In the genomic region with DNA sequence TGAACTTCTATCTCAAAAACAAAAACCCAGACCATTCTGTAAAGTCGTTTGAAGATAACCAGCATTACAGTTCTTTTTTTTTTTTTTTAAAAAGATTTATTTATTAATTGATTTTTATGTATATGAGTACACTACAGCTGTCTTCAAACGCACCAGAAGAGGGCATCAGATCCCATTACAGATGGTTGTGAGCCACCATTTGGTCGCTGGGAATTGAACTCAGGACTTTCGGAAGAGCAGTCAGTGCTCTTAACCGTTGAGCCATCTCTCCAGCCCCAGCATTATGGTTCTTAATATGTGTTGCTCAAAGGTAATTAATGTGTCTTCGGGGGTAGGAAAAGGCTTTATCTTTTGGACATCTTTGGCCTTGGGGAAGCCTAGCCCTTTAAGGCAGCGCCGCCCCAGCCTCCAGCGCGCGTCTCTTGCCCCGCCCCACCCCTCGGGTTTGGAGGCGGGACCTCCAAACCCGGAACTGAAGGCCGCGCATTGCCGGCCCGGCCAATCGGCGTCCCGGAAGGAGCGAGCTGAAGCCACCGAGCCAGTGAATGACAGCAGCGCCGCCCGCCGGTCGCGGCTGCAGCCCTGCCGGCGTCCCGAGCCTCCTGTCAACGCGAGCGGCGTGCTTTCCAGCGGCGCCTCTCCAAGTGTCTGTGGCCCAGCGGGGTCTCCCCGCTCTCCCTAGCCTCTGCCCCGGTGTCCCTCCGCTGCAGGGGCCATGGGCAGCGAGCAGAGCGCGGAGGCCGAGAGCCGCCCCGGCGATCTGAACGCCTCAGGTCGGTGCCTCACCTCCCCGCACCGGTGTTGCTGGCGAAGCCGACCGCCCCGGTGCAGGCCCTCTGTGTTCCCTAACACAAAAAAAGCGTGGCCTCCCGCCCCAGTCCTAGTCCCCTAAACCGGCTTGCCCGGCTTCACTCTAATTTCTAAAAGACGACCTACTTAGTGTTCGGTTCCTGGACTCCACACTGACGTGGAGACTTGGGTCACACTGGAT, we compare ENCODE assay signal across 8 mouse cellular contexts. TPM values are rescaled to one million over a fixed set of nuclear protein-coding genes. Genes with fewer than 3 reads are reported as not detected.
DNase-seq lines count a peak whose midpoint lies in the region; ATAC-seq and TF ChIP-seq lines count a peak whose summit lies in the region.

No protein-coding gene starts in this region.

- no peak for TF ChIP-seq EP300 in ES-Bruce4 (IDR thresholded peaks at IDR 0.05; ENCODE audit: insufficient read depth, low read depth, low read length)

- 0 out of 2 replicates have a peak, but pooled peaks cover 2% of the 10 kb centered on the region for H3K36me3 ChIP-seq in ES-Bruce4 (ENCODE audit: control insufficient read depth, insufficient read depth, low read length, poor library complexity, severe bottlenecking)
- peaks cover 13% of the 10 kb centered on the region for H3K36me3 ChIP-seq in forebrain, embryonic 13.5 days (ENCODE audit: poor library complexity, severe bottlenecking)
- 0 out of 2 replicates have a peak, but pooled peaks cover 11% of the 10 kb centered on the region for H3K36me3 ChIP-seq in neural tube, embryonic 15.5 days

- peak; percentile 95 to 96 for DNase-seq in heart, postnatal 14 days
- peak; percentile 94 for DNase-seq in layer of hippocampus, adult 11-12 months (ENCODE audit: low spot score)
- peak; percentile 92 to 95 for DNase-seq in lung, adult 18-20 months
- peak; percentile 93 for DNase-seq in testis, postnatal 14 days (ENCODE audit: low spot score)

- no peak for TF ChIP-seq POLR2A in ES-Bruce4 (IDR thresholded peaks at IDR 0.05; ENCODE audit: insufficient read depth, low read length)

- ATAC-seq in cerebellum, adult (ENCODE audit: insufficient number of reproducible peaks, low FRiP score, low TSS enrichment): peak; percentile 99
- peak; percentile 100 for ATAC-seq in forebrain, embryonic 13.5 days
- ATAC-seq in neural tube, embryonic 15.5 days (ENCODE audit: low FRiP score): peak; percentile 99

- TF ChIP-seq CTCF in ES-Bruce4 (IDR thresholded peaks at IDR 0.05; ENCODE audit: low read depth, low read length): peak; percentile 52

- H3K9ac ChIP-seq in ES-Bruce4 (ENCODE audit: low read depth, poor library complexity, severe bottlenecking): peak overlapping the region; percentile 96
- H3K9ac ChIP-seq in forebrain, embryonic 13.5 days: peak overlapping the region; percentile 92
- H3K9ac ChIP-seq in neural tube, embryonic 15.5 days (replicated peaks): peak overlapping the region; percentile 86

- no peaks in the 10 kb centered on the region for H3K9me3 ChIP-seq in ES-Bruce4 (replicated peaks; ENCODE audit: control insufficient read depth, insufficient read depth, low read length, poor library complexity, severe bottlenecking)
- no peaks in the 10 kb centered on the region for H3K9me3 ChIP-seq in forebrain, embryonic 13.5 days (replicated peaks)
- H3K9me3 ChIP-seq in neural tube, embryonic 15.5 days (replicated peaks): no peaks in the 10 kb centered on the region

- peak overlapping the region; percentile 94 for H3K4me3 ChIP-seq in ES-Bruce4 (ENCODE audit: low read depth, low read length)
- peak overlapping the region; percentile 86 for H3K4me3 ChIP-seq in forebrain, embryonic 13.5 days
- H3K4me3 ChIP-seq in neural tube, embryonic 15.5 days (replicated peaks): peak overlapping the region; percentile 77

- 2% methylated on average over 55 of the region's 65 CpGs for WGBS in forebrain, embryonic 13.5 days
- 2% methylated on average over 64 of the region's 65 CpGs for WGBS in neural tube, embryonic 15.5 days

- H3K27me3 ChIP-seq in ES-Bruce4 (ENCODE audit: control insufficient read depth, insufficient read depth, low read length, poor library complexity, severe bottlenecking): no peaks in the 10 kb centered on the region
- H3K27me3 ChIP-seq in forebrain, embryonic 13.5 days: no peaks in the 10 kb centered on the region
- no peaks in the 10 kb centered on the region for H3K27me3 ChIP-seq in neural tube, embryonic 15.5 days (replicated peaks)

- peak overlapping the region; percentile 69 for H3K4me2 ChIP-seq in forebrain, embryonic 13.5 days
- peak overlapping the region; percentile 68 for H3K4me2 ChIP-seq in neural tube, embryonic 15.5 days

- no peak overlapping the region for H3K27ac ChIP-seq in ES-Bruce4 (ENCODE audit: insufficient read depth, low read length)
- peak overlapping the region; percentile 76 for H3K27ac ChIP-seq in forebrain, embryonic 13.5 days
- H3K27ac ChIP-seq in neural tube, embryonic 15.5 days (replicated peaks): peak overlapping the region; percentile 85

- H3K4me1 ChIP-seq in ES-Bruce4 (ENCODE audit: control insufficient read depth, insufficient read depth, low read length): no peaks in the 10 kb centered on the region
- peaks cover 11% of the 10 kb centered on the region; the same call in 1 of the 2 replicates for H3K4me1 ChIP-seq in forebrain, embryonic 13.5 days
- H3K4me1 ChIP-seq in neural tube, embryonic 15.5 days: peaks cover 11% of the 10 kb centered on the region

- intact Hi-C loops in heart, postnatal 14 days (cut with DNase I): loop anchor here (2.0 to 5.0 kb wide), 2 partner anchors 24 to 33 kb away; no protein-coding TSS in a partner anchor

RNA-seq across cellular contexts. Expression of a gene that starts 1.5 kb away (rescaled TPM):
- polyA plus RNA-seq in ES-Bruce4 (2011; ENCODE audit: insufficient read depth, insufficient read length, low read depth, missing spikeins): 4.8 and 5.7 TPM in 2 replicates
- polyA plus RNA-seq in forebrain, embryonic 13.5 days (2015; fragmentation: Nextera tagmentation; extraction: Ambion mirVana): 35.5 and 40.2 TPM in 2 replicates
- total RNA-seq in heart, postnatal 14 days (2021): 1 to 10 TPM; 9.1 to 9.9 TPM
- 36.1 and 44.3 TPM in 2 replicates for polyA plus RNA-seq in neural tube, embryonic 15.5 days (2015; fragmentation: Nextera tagmentation; extraction: Ambion mirVana)

RNA-seq across cellular contexts. Expression of a gene that starts 8.5 kb away (rescaled TPM):
- polyA plus RNA-seq in ES-Bruce4 (2011; ENCODE audit: insufficient read depth, insufficient read length, low read depth, missing spikeins): 2.7 and 3.3 TPM in 2 replicates
- 0.77 and 0.89 TPM in 2 replicates for polyA plus RNA-seq in forebrain, embryonic 13.5 days (2015; fragmentation: Nextera tagmentation; extraction: Ambion mirVana)
- 1 to 10 TPM; 5.5 to 7.4 TPM for total RNA-seq in heart, postnatal 14 days (2021)
- 0.99 and 2.0 TPM in 2 replicates for polyA plus RNA-seq in neural tube, embryonic 15.5 days (2015; fragmentation: Nextera tagmentation; extraction: Ambion mirVana)
